Mouse (Mus musculus): ENCODE data around the gene Ppp1r3d.
A peak's percentile ranks its signal among the peaks of the same experiment; 100 is the strongest.

The Ppp1r3d gene

GRCm38 (mm10) chr2:178414261-178415149 is at the start of gene Ppp1r3d, which contains the start of gene Fam217b:
TSS of gene Ppp1r3d (minus strand) at chr2:178414472.
TSS of gene Fam217b (plus strand) at chr2:178414524.
- peak; percentile 64 for DNase-seq

GRCm38 (mm10) chr2:178460353-178460752 is 46.1 kb upstream of the Ppp1r3d start:
- DNase-seq, result no peak

DNA sequence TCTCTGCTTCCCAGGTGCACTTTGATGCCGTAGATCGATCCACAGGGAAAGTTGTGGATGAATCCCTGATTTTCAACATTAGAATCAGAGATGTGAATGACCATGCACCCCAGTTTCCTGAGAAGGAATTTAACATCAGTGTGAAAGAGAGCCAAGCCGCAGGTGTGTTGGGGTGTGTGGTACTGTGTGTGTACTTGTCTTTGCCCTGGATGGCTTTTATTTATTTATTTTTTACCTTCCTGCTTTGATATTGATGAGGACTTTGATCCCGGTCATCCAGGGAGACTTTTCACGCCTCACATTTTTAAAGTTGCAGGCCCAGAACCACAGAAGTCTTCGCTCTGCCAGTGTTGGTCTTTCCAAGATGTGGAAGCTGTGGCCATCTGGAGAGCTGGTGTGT is 43.1 kb upstream of the Ppp1r3d start:
- no peak for DNase-seq

GRCm38 (mm10) chr2:178454664-178455516 is 40.6 kb upstream of the Ppp1r3d start:
- DNase-seq, result no peak

GRCm38 (mm10) chr2:178450961-178451360 is 36.7 kb upstream of the Ppp1r3d start:
- no peak for DNase-seq

GRCm38 (mm10) chr2:178450236-178450635 is 36.0 kb upstream of the Ppp1r3d start:
- no peak for DNase-seq

DNA sequence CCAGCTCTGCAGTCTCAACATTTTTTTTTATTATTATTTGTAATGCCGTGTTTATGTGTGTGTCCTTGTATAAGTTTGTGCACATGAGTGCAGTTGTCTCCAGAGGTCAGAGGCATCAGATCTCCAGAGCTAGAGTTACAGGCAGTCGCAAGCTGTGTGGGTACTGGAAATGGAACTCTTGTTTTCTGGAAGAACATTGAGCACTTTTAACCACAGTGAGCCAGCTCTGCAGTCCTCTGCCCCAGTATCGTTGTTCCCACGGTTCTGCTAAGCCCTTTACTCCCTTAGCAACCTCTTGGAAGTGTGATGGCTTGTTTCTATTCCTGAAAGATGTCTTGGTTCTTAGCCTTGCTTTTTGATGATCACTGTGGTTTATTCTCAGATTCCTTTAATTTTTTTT is 35.1 kb upstream of the Ppp1r3d start:
- DNase-seq, result no peak

GRCm38 (mm10) chr2:178437311-178437710 is 23.0 kb upstream of the Ppp1r3d start:
- DNase-seq, result no peak

DNA sequence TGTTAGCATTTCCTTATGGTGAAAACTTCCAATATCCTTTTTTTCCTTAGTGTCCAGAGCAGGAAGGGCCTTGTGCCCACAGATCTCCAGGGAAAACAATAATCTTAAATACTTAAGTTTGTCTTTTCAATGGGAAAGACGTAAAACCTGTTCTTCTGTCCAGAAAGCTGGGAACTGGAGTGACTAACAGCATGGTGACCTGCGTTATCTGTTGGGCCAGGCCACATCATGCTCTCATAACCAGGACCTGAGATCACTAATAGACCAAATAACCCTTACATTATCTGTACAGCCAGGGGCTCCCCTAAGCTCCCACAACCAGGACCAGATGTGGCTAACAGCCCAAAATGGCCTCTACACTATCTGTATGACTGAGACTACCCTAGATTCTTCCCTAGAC is 19.6 kb upstream of the Ppp1r3d start:
- DNase-seq, result no peak

DNA sequence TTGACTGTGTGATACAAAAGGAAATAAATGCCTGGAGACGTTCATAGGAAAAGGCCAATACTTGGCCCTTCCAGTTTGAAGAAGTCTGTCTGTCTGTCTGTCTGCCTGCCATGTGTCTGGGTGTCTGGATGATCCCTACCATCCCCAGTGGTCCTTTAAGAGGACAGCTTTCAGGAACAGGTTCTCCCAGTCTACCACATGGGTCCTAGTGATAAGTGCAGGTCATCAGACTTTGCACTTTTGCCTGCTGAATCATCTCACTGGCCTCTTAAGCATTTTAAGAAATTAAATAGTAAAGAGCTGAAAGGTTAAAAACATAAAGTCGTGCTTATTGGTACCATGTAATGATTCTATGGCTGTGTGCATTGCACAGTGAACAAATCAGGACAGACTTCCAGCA is 19.2 kb upstream of the Ppp1r3d start:
- DNase-seq, result no peak

DNA sequence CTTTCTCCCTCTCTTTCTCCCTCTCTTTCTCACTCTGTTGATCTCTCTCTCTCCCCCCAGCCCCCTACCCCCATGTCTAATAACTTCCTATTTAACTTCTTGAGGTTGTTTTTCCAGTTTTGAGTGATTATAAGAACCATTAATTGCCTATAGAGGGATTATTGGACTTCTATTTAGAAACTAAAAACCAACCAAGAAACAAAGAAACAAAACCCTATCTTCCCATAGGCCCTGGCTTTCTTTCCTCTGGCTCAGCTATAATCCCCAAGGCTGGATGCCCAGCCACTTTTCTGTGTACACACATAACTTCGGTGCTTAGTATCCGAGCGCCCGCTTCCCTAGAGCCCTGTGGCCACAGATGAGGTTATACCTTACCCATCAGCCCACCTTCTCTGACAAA is 16.0 kb upstream of the Ppp1r3d start, which contains the start of gene Cdh26:
Cdh26 (plus strand) TSS at position 301 of the 400 bp plus-strand sequence.
- DNase-seq, result no peak

DNA sequence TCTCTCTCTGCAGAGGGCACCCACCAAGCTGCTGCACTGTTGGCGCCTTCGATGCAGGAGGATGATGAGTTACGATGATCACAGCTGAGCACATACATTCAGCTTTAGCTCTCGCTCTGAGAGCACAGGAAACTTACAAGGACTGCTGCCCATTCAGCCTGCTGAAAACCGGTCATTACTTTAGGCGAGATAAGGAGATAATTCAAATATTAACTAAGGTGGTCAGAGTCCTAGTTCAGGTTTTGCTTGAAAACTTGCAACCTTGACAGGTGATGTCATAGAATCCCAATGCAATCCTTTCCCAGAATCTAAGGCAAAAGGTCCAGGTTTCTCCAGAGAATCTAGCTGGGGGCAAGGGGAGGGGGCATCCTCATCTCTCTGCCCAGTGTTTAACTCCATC is 15.2 kb upstream of the Ppp1r3d start:
- no peak for DNase-seq

- DNase-seq, result no peak
These were observed 14.4 kb upstream of the Ppp1r3d start for GRCm38 (mm10) chr2:178428676-178429075.

- DNase-seq, result no peak
These were observed 13.9 kb upstream of the Ppp1r3d start for GRCm38 (mm10) chr2:178428183-178428582.

GRCm38 (mm10) chr2:178427181-178427580 is 12.9 kb upstream of the Ppp1r3d start:
- no peak for DNase-seq

GRCm38 (mm10) chr2:178426229-178426628 is 12.0 kb upstream of the Ppp1r3d start:
- DNase-seq, result peak; percentile 22

DNA sequence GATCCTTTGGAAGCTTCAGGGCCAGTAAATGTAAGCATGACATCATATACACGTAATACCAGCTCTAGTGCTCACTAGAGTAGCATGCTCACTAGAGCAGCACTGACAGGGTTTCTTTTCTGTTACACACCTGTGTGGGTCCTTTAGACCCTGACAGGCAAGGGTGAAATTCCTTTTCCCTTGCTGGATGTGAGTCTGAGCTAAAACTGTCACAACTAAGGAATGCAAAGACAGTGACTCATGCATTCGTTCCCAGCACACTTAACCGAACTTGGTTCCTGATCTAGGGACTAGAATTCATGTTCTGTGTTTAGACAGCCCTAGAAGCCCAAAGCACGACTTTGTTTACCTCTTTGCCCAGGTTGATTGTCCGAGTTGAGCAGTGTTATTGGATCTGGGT is 9.0 kb upstream of the Ppp1r3d start:
- no peak for DNase-seq

DNA sequence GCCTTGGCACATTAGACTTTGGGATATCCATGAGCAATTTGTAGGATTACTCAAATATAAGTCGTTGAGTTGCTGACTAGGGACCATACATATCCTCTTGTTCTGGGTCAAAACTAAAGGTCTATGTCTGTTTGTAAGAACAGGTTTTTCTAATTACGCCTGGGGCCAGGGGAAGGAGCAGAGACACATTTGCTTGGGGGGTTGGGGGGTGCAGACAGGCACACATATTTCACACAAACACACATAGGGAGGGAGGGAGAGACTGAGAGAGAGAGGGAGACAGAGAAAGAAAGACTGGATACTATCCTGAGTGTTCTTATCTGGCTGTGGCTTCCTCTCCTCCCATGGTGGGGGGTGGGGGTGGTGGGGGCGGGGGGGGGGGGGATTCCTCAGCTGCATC is 7.9 kb upstream of the Ppp1r3d start:
- no peak for DNase-seq

DNA sequence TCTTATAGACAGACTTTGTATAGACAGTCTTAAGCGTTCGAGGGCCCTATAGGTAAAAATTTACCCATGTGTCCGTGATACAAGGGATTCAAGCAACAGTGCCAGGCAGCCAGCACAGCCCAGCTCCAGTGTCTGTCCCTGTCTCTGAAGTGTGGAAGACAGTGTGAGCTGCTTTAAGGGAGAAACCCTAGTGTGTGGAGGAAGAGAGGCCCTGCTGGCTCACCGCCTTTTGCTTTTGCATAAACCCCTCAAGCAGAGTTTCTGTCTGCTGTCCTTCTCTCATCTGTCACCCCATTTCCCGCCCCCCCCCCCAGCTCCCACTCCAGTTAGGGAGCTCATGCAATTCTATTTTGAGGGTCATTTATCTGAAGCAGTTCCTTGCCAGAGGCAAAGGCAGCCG is 7.3 kb upstream of the Ppp1r3d start:
- peak; percentile 2 for DNase-seq

- DNase-seq, result peak; percentile 2
These were observed 6.3 kb upstream of the Ppp1r3d start for GRCm38 (mm10) chr2:178420576-178420975.

- peak; percentile 2 for DNase-seq
These were observed 2.7 kb upstream of the Ppp1r3d start for GRCm38 (mm10) chr2:178416970-178417369.

GRCm38 (mm10) chr2:178416427-178416826 is 2.2 kb upstream of the Ppp1r3d start:
- DNase-seq, result peak; percentile 4

DNA sequence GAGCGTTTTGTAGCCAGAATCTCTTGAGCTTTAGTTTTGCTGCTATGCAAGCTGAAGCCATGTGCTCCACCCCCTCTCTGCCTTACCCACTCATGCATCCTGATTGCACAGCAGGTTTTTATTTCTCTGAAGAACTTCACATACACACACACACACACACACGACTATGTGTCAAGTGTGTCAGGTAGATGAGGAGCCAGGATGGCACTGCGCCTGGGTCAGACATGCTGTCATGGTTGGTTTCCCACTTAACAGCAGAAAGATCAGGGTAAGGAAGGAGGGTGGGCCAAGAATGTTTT is 827 bp upstream of the Ppp1r3d start:
- no peak for DNase-seq

All from right cerebral cortex, postnatal 4 days (tissue).